Mouse (Mus musculus) adrenal gland, postnatal 25 days (tissue): ENCODE measurements around the gene Psors1c2. TPM values are rescaled to one million over a fixed set of nuclear protein-coding genes. Genes with fewer than 3 reads are reported as not detected.

ENCODE experiments used
- DNase-seq: peaks from one replicate; pipeline ENCODE4 v3.0.0; 2021; ENCODE audit warnings: mixed read lengths
- total RNA-seq: library from RNA; stranded (reverse); gene quantifications from 2 replicates; pipeline ENCODE4 v1.2.3, GENCODE M21; 2021

Gene Psors1c2
- total RNA-seq, 1 experiment from 2014 or later = not detected

DNA sequence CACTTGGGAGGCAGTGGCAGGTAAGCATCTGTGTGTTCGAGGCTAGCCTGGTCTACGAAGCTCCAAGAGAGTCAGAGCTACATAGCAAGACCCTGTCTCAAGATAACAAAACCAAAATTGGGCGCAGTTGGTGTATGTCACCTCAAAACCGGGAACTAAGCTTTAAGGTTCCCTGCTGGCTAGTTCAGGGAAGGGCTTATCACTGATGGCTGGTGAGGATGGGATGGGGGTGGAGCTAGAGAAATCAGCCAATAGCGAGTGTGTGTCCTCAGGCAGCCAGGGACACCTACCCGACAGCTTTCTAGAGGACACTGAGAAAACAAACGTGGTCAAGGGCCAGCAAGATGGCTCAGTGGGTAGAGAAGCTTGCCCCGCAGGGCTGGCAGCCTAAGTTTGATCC lies 25.2 kb downstream of the Psors1c2 start:
- no peak for DNase-seq

DNA sequence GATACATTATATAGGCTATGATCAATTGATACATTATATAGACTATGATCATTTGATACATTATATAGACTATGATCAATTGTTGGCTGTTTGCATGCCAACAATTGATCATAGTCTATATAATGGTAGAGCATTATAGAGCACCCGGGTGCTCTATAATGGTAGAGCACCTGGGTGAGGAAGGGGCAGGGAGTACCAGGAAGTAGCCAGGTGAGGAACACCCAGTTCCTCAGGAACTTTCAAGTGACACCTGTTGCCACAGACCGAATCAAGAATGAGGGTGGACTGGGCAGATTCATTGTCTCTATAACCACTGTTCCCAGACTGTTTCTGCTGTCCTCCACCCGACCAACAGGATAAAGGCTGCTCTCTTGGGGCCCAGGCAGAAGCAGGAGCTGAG lies 34.1 kb downstream of the Psors1c2 start, which contains the start of gene 2300002M23Rik:
2300002M23Rik (plus strand) TSS at position 301 of the 400 bp plus-strand sequence.
- no peak for DNase-seq

DNA sequence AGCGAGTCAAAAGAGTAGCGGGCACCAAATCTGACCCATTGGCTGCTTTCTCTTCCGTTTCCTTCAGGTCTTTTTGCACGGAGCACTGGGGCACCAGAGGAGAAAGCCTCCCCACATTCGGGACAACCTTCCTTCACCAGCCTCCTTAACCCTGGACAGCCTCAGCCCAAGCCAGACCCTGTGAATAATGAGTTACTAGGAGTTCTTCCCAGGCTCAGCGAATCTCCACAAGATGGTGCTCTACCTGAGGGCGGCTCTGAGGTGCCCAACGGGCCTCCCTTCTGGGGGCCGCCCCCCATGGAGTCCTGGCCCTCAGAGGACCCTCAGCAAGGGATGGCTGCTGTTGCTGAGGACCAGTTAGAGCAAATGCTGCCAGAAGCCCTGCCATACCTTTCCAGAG lies 34.8 kb downstream of the Psors1c2 start:
- no peak for DNase-seq

DNA sequence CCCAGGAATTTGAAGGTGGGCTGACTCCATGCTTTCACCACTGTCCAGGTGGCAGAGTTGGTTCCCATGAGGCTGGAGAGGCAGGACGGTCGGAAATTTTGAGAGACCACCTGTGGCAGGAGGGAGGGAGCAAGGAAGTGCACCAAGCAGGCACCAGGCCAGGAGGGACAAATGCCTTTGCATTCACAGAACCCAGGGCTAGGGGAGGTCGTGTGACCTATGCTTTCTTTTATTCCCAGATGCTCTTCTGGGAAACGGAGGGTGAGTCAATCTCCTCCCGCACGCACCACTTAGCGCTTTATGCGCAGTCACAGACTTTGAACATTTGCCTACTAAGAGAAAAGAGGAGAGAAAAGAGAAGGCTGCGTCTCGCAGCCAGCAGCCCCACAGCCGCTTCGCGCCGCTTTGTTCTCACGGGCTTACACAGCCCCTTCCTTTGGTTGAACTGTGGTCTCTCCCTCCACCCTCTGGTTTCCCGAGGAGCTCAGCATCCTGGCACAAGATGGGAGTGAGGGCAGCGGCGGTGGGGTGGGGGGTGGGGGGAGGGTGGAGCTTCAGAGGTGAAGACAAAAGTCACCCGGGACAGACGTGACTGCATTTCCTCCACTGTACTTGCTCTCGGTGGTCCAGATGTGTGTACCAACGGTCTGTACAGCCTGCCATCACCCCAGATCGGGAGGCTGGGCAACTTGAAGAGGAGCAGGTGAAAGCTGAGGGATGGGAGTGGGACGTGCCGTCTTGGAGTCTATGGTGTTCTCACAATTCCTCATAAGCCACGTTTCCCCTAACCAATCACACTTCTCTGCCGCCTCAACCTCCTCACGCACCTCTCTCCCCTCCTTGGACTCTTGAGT lies 36.3 kb downstream of the Psors1c2 start:
- no peak for DNase-seq

DNA sequence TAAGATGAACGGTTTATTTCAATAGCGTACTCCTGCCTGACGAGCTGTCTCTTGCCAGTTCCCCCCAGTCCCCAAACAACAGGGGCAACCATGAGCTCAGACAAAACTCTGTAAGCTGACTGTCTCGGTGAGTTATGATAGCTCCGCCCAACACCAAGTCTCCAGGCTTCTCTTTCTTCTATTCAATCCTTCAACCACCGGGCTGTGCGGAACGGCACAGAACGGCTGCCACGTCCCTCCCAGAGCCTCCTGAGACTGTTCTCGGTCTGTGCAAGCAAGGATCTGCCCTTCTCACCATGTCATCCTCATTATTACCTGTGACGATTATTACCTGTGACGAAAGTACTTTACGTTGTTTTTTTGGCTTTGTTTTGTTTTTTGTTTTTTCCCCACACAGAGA lies 37.8 kb downstream of the Psors1c2 start:
- no peak for DNase-seq

DNA sequence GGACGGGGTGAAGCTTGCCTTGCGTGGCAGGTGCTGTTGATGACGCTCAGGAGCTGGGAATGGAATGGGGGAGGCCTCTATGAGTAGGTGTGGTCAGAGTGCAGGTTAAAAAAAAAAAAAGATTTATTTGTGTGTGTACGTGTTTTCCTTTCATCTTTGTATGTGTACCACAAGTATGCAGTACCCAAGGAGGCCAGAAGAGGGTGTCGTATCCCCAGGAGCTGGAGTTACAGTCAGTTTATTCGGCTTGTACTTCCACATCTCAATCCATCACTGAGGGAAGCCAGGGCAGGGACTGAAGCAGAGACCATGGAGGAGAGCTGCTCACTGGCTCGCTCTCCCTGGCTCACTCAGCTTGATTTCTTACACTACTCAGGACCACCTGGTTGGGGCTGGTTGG lies 38.5 kb downstream of the Psors1c2 start:
- DNase-seq = no peak

DNA sequence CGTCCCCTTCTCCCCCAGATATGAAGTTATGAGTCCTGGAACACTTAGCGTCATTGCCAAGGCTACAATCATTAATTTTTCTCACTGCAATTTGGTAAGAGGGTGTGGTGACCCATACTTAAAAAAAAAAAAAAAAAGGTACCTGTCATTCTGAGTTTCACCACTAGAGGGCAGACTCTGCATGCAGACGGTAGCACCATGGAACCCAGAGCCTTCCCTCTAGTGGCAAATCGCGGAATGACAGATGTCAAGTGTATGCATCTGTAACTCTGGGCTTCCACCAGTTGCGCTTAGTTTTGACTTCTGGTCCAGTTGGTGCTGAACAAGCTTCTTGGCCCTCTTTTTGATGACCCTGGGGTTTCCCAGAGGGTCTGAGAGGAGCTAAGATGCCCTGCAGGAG lies 45.2 kb downstream of the Psors1c2 start:
- DNase-seq = peak; percentile 72

DNA sequence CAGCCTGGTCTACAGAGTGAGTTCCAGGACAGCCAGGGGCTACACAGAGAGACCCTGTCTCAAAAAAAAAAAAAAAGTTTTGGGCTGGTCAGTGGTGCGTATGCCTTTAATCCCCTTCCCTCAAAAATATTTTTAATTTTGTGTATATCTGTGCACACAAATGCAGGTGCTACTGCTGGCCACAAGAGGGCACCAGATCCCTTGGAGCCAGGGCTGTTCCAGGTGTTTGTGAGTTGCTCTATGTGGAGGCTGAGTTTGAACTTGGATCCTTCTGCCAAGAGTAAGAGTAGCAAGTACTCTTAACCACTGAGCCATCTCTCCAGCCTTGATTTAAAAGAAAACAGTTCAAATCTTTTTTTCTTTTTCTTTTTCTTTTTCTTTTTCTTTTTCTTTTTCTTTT lies 49.9 kb downstream of the Psors1c2 start:
- no peak for DNase-seq

Other genes with a start within 250 kb of the Psors1c2 start
- gene H2-Q1, start 212.8 kb upstream of the Psors1c2 start, total RNA-seq = 0.90 and 2.0 TPM in 2 replicates
- 1.1 TPM in 1 of 2 replicates, not detected in the other for gene H2-Q2, start 191.0 kb upstream of the Psors1c2 start, total RNA-seq
- gene H2-Q4, start 153.6 kb upstream of the Psors1c2 start, total RNA-seq = 16.5 and 20.9 TPM in 2 replicates
- gene H2-Q6, start 108.4 kb upstream of the Psors1c2 start, total RNA-seq = 2.1 TPM in 1 of 2 replicates, not detected in the other
- 1.6 and 1.8 TPM in 2 replicates for gene H2-Q7, start 94.0 kb upstream of the Psors1c2 start, total RNA-seq
- gene H2-Q10, start 63.1 kb upstream of the Psors1c2 start, total RNA-seq = 2.3 and 14.7 TPM in 2 replicates
- 0.30 and 0.90 TPM in 2 replicates for gene Pou5f1, start 27.2 kb upstream of the Psors1c2 start, total RNA-seq
- 16.0 and 21.2 TPM in 2 replicates for gene Tcf19, start 16.4 kb upstream of the Psors1c2 start, total RNA-seq
- 15.7 and 16.6 TPM in 2 replicates for gene Cchcr1, start 16.1 kb upstream of the Psors1c2 start, total RNA-seq
- gene Cdsn, start 18.9 kb downstream of the Psors1c2 start, total RNA-seq = 0.43 TPM in 2 replicates
- not detected in 2 replicates for gene 2300002M23Rik, start 34.2 kb downstream of the Psors1c2 start, total RNA-seq
- gene Sfta2, start 68.3 kb downstream of the Psors1c2 start, total RNA-seq = not detected in 2 replicates
- gene Gm9573, start 93.4 kb downstream of the Psors1c2 start, total RNA-seq = not detected in 2 replicates
- gene Mucl3, start 110.5 kb downstream of the Psors1c2 start, total RNA-seq = not detected in 2 replicates
- 41.5 and 65.4 TPM in 2 replicates for gene Vars2, start 134.4 kb downstream of the Psors1c2 start, total RNA-seq
- gene Gtf2h4, start 140.5 kb downstream of the Psors1c2 start, total RNA-seq = 22.4 and 26.9 TPM in 2 replicates
- 41.7 and 54.6 TPM in 2 replicates for gene Ddr1, start 171.4 kb downstream of the Psors1c2 start, total RNA-seq